In genomic region chrX:76680890-76681289, GRCm38 (mm10) we compare ENCODE assay signal across 10 mouse cellular contexts.
DNase-seq lines count a peak whose midpoint lies in the region; ATAC-seq lines count a peak whose summit lies in the region.
"Had no signal": no experiment of that assay in that cellular context is flagged by ENCODE, and none has a peak within 500 bp of the region (broad histone marks: within the 10 kb centered on the region; RNA-seq: fewer than 3 reads in every experiment).

No protein-coding gene starts in this region.

- H3K4me2 ChIP-seq in forebrain, embryonic 16.5 days (ENCODE audit: low read length): no peak overlapping the region
- no peak overlapping the region for H3K4me2 ChIP-seq in forebrain, embryonic 15.5 days (replicated peaks)
- no peak overlapping the region for H3K4me2 ChIP-seq in midbrain, embryonic 14.5 days (ENCODE audit: low read length)
- no peak overlapping the region for H3K4me2 ChIP-seq in midbrain, embryonic 15.5 days
- H3K4me2 ChIP-seq: limb, embryonic 12.5 days had no signal

- peak; percentile 70 for ATAC-seq in forebrain, embryonic 16.5 days
- ATAC-seq in forebrain, embryonic 15.5 days (replicated peaks): no peak
- ATAC-seq in midbrain, embryonic 14.5 days (ENCODE audit: low FRiP score, low TSS enrichment): no peak
- ATAC-seq in midbrain, embryonic 15.5 days (replicated peaks): no peak; the same call in 1 of the 2 replicates

- H3K4me3 ChIP-seq in forebrain, embryonic 16.5 days (replicated peaks; ENCODE audit: low read length): no peak overlapping the region
- no peak overlapping the region for H3K4me3 ChIP-seq in forebrain, embryonic 15.5 days
- H3K4me3 ChIP-seq in midbrain, embryonic 14.5 days (replicated peaks; ENCODE audit: low read depth, low read length): no peak overlapping the region
- H3K4me3 ChIP-seq in midbrain, embryonic 15.5 days: no peak overlapping the region
- H3K4me3 ChIP-seq: limb, embryonic 12.5 days had no signal

- no peaks in the 10 kb centered on the region for H3K4me1 ChIP-seq in forebrain, embryonic 16.5 days (replicated peaks; ENCODE audit: control insufficient read depth, insufficient read depth, low read length)
- no peaks in the 10 kb centered on the region for H3K4me1 ChIP-seq in forebrain, embryonic 15.5 days
- no peaks in the 10 kb centered on the region for H3K4me1 ChIP-seq in midbrain, embryonic 14.5 days (ENCODE audit: control insufficient read depth, insufficient read depth, low read length)
- H3K4me1 ChIP-seq in midbrain, embryonic 15.5 days: no peaks in the 10 kb centered on the region
- H3K4me1 ChIP-seq: limb, embryonic 12.5 days had no signal

- H3K36me3 ChIP-seq in forebrain, embryonic 16.5 days (ENCODE audit: control insufficient read depth, insufficient read depth): no peaks in the 10 kb centered on the region
- H3K36me3 ChIP-seq in forebrain, embryonic 15.5 days: no peaks in the 10 kb centered on the region
- H3K36me3 ChIP-seq in midbrain, embryonic 14.5 days (ENCODE audit: control insufficient read depth, insufficient read depth, low read length): no peaks in the 10 kb centered on the region
- H3K36me3 ChIP-seq in midbrain, embryonic 15.5 days (replicated peaks): no peaks in the 10 kb centered on the region
- H3K36me3 ChIP-seq: G1E; limb, embryonic 12.5 days had no signal

- DNase-seq in midbrain, embryonic 14.5 days: peak; percentile 84
- peak; percentile 2 to 34 for DNase-seq in cerebellum, postnatal 36 days
- peak; percentile 1 for DNase-seq in left cerebral cortex, adult 11 months (ENCODE audit: low spot score)
- DNase-seq in telencephalon, adult 2 months (ENCODE audit: low read depth, low spot score): peak; percentile 19
- DNase-seq in urinary bladder, postnatal 10 days (ENCODE audit: low spot score): no peak

- H3K27ac ChIP-seq in forebrain, embryonic 16.5 days (ENCODE audit: low read length): no peak overlapping the region
- no peak overlapping the region for H3K27ac ChIP-seq in forebrain, embryonic 15.5 days (replicated peaks)
- no peak overlapping the region for H3K27ac ChIP-seq in midbrain, embryonic 14.5 days (replicated peaks; ENCODE audit: low read depth, low read length)
- no peak overlapping the region for H3K27ac ChIP-seq in midbrain, embryonic 15.5 days
- H3K27ac ChIP-seq: limb, embryonic 12.5 days had no signal

- no peaks in the 10 kb centered on the region for H3K27me3 ChIP-seq in forebrain, embryonic 16.5 days (replicated peaks; ENCODE audit: control insufficient read depth, insufficient read depth, low read length)
- no peaks in the 10 kb centered on the region for H3K27me3 ChIP-seq in forebrain, embryonic 15.5 days
- H3K27me3 ChIP-seq in midbrain, embryonic 14.5 days (ENCODE audit: control insufficient read depth, insufficient read depth, low read length): no peaks in the 10 kb centered on the region
- no peaks in the 10 kb centered on the region for H3K27me3 ChIP-seq in midbrain, embryonic 15.5 days (replicated peaks)
- H3K27me3 ChIP-seq: limb, embryonic 12.5 days had no signal

- H3K9me3 ChIP-seq in forebrain, embryonic 16.5 days (ENCODE audit: control insufficient read depth, low read length): no peaks in the 10 kb centered on the region
- H3K9me3 ChIP-seq in forebrain, embryonic 15.5 days: no peaks in the 10 kb centered on the region
- no peaks in the 10 kb centered on the region for H3K9me3 ChIP-seq in midbrain, embryonic 14.5 days (ENCODE audit: control insufficient read depth, low read length)
- H3K9me3 ChIP-seq in midbrain, embryonic 15.5 days: no peaks in the 10 kb centered on the region
- H3K9me3 ChIP-seq: G1E; limb, embryonic 12.5 days had no signal

- no peak overlapping the region for H3K9ac ChIP-seq in forebrain, embryonic 16.5 days (replicated peaks; ENCODE audit: low read depth, low read length)
- H3K9ac ChIP-seq in forebrain, embryonic 15.5 days (replicated peaks): no peak overlapping the region
- no peak overlapping the region for H3K9ac ChIP-seq in midbrain, embryonic 14.5 days (replicated peaks; ENCODE audit: low read length)
- H3K9ac ChIP-seq in midbrain, embryonic 15.5 days: no peak overlapping the region
- H3K9ac ChIP-seq: limb, embryonic 12.5 days had no signal
